Mouse (Mus musculus): Measurements from ENCODE around the gene Olfr688. TPM values are rescaled to one million over a fixed set of nuclear protein-coding genes. Genes with fewer than 3 reads are reported as not detected.

Gene Olfr688
- polyA plus RNA-seq, 1 experiment from 2014 or later, result not detected

Other genes starting within 250 kb of the Olfr688 start
- not detected in 2 replicates for gene Olfr677, start 236.7 kb upstream of the Olfr688 start, polyA plus RNA-seq (2014; fragmentation: Nextera tagmentation; extraction: Ambion mirVana)
- gene Olfr678, start 223.6 kb upstream of the Olfr688 start, polyA plus RNA-seq (2014; fragmentation: Nextera tagmentation; extraction: Ambion mirVana), result not detected in 2 replicates
- gene Olfr679, start 206.9 kb upstream of the Olfr688 start, polyA plus RNA-seq (2014; fragmentation: Nextera tagmentation; extraction: Ambion mirVana), result 0.06 TPM in 1 of 2 replicates, not detected in the other
- gene Olfr680-ps1, start 195.3 kb upstream of the Olfr688 start, polyA plus RNA-seq (2014; fragmentation: Nextera tagmentation; extraction: Ambion mirVana), result not detected in 2 replicates
- gene Olfr681, start 171.3 kb upstream of the Olfr688 start, polyA plus RNA-seq (2014; fragmentation: Nextera tagmentation; extraction: Ambion mirVana), result 0.18 TPM in 1 of 2 replicates, not detected in the other
- gene Olfr683, start 141.1 kb upstream of the Olfr688 start, polyA plus RNA-seq (2014; fragmentation: Nextera tagmentation; extraction: Ambion mirVana), result not detected in 2 replicates
- gene Olfr684, start 124.4 kb upstream of the Olfr688 start, polyA plus RNA-seq (2014; fragmentation: Nextera tagmentation; extraction: Ambion mirVana), result not detected in 2 replicates
- 0.10 and 0.31 TPM in 2 replicates for gene Olfr685, start 102.1 kb upstream of the Olfr688 start, polyA plus RNA-seq (2014; fragmentation: Nextera tagmentation; extraction: Ambion mirVana)
- not detected in 2 replicates for gene Olfr686, start 80.6 kb upstream of the Olfr688 start, polyA plus RNA-seq (2014; fragmentation: Nextera tagmentation; extraction: Ambion mirVana)
- 0.18 TPM in 2 replicates for gene Olfr689, start 23.1 kb downstream of the Olfr688 start, polyA plus RNA-seq (2014; fragmentation: Nextera tagmentation; extraction: Ambion mirVana)
- not detected in 2 replicates for gene Olfr690, start 46.0 kb downstream of the Olfr688 start, polyA plus RNA-seq (2014; fragmentation: Nextera tagmentation; extraction: Ambion mirVana)
- 0.34 TPM in 1 of 2 replicates, not detected in the other for gene Olfr691, start 54.2 kb downstream of the Olfr688 start, polyA plus RNA-seq (2014; fragmentation: Nextera tagmentation; extraction: Ambion mirVana)
- gene Olfr692, start 80.1 kb downstream of the Olfr688 start, polyA plus RNA-seq (2014; fragmentation: Nextera tagmentation; extraction: Ambion mirVana), result 0.18 and 0.35 TPM in 2 replicates
- gene Gm5901, start 86.9 kb downstream of the Olfr688 start, polyA plus RNA-seq (2014; fragmentation: Nextera tagmentation; extraction: Ambion mirVana), result 0.42 TPM in 1 of 2 replicates, not detected in the other
- gene Fam160a2, start 112.0 kb downstream of the Olfr688 start, polyA plus RNA-seq (2014; fragmentation: Nextera tagmentation; extraction: Ambion mirVana), result 37.6 and 39.0 TPM in 2 replicates
- gene Cnga4, start 116.5 kb downstream of the Olfr688 start, polyA plus RNA-seq (2014; fragmentation: Nextera tagmentation; extraction: Ambion mirVana), result 0.10 and 0.36 TPM in 2 replicates
- 0.10 and 0.22 TPM in 2 replicates for gene Cckbr, start 137.6 kb downstream of the Olfr688 start, polyA plus RNA-seq (2014; fragmentation: Nextera tagmentation; extraction: Ambion mirVana)
- gene Cavin3, start 194.2 kb downstream of the Olfr688 start, polyA plus RNA-seq (2014; fragmentation: Nextera tagmentation; extraction: Ambion mirVana), result 120 and 137 TPM in 2 replicates